Mouse (Mus musculus): ENCODE measurements around the gene Opn3. TPM values are rescaled to one million over a fixed set of nuclear protein-coding genes. Genes with fewer than 3 reads are reported as not detected.
A peak's percentile ranks its signal among the peaks of the same experiment; 100 is the strongest.

Opn3 gene
- polyA plus RNA-seq, 1 experiment from 2014 or later: 12.5 TPM

DNA sequence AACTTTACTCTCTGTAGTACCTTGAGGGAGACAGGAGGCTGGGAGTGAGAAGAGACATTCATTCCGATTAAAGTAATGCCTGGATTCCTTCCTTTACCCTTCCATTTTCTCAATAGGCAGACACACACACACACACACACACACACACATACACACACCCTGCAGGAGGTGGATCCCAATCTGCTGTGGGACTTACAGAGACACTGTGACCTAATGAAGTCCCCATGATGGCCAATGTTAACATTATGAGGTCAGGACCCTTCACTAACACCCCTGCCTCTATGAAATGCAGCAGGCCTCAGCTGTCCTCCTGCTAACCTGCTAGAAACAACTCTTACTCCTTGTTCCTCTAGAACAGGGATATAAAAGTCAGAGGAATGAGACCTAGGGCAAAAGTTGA lies 5.7 kb upstream of the Opn3 start, which contains the start of gene Wdr64:
TSS of gene Wdr64 (plus strand) at position 301 of the 400 bp plus-strand sequence.
- DNase-seq (ENCODE audit: low spot score): no peak
- ATAC-seq (ENCODE audit: insufficient read depth, low FRiP score, low TSS enrichment): no peak
- no peak within 1 kb of the TSS for H3K4me2 ChIP-seq (ENCODE audit: low read depth)
- 96% methylated on average over 1 of the region's 1 CpGs for WGBS
- no peak within 1 kb of the TSS for H3K27ac ChIP-seq (ENCODE audit: low read depth, low read length)
- no peak within 1 kb of the TSS for H3K4me3 ChIP-seq (ENCODE audit: low read depth, low read length)
- no peaks in the 10 kb centered on the region for H3K9me3 ChIP-seq (ENCODE audit: control insufficient read depth, low read length)
- no peak within 1 kb of the TSS for H3K9ac ChIP-seq (ENCODE audit: low read length)
- H3K36me3 ChIP-seq (ENCODE audit: control insufficient read depth, insufficient read depth, low read length): no peaks in the 10 kb centered on the region
- no peaks in the 10 kb centered on the region for H3K4me1 ChIP-seq (ENCODE audit: control insufficient read depth, insufficient read depth, low read length)
- H3K27me3 ChIP-seq (ENCODE audit: control insufficient read depth, insufficient read depth, low read length): no peaks in the 10 kb centered on the region

DNA sequence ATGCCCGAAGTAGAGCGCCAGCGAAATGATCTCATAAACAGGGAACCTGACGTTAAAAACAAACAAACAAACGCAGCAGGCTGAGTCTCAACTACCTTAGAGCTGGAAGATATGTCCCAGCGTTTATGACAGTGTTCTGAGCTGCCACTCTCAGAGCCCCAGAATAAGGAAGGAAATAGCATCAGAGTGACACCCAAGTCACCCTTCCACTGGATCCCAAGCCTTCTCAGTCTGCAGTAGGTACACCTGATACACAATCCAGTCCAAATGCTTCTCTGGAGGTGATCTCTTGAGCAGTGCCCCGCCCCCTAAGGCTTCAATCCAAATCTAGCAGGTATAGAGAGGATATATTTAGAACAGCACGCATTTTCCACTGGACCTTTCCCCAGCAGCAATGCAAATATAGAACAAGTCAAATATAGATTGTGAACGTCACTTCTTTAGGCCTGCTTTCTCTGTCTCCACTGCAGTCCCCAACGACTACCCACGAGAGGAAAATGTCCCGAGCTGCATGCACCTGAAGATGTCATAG lies 919 bp upstream of the Opn3 start:
- H3K4me1 ChIP-seq (ENCODE audit: control insufficient read depth, insufficient read depth, low read length): peaks cover 4% of the 10 kb centered on the region; the same call in 1 of the 2 replicates
- no peak overlapping the region for H3K27ac ChIP-seq (ENCODE audit: low read depth, low read length)
- H3K4me3 ChIP-seq (ENCODE audit: low read depth, low read length): peak overlapping the region; percentile 66
- H3K36me3 ChIP-seq (ENCODE audit: control insufficient read depth, insufficient read depth, low read length): no peaks in the 10 kb centered on the region
- no peak for DNase-seq (ENCODE audit: low spot score)
- no peaks in the 10 kb centered on the region for H3K27me3 ChIP-seq (ENCODE audit: control insufficient read depth, insufficient read depth, low read length)
- no peaks in the 10 kb centered on the region for H3K9me3 ChIP-seq (ENCODE audit: control insufficient read depth, low read length)
- H3K4me2 ChIP-seq (ENCODE audit: low read depth): peak overlapping the region; percentile 82
- 48% methylated on average over 12 of the region's 12 CpGs for WGBS
- ATAC-seq (ENCODE audit: insufficient read depth, low FRiP score, low TSS enrichment): no peak; the same call in 1 of the 2 replicates
- peak overlapping the region; percentile 32; the same call in 1 of the 2 replicates for H3K9ac ChIP-seq (ENCODE audit: low read length)

DNA sequence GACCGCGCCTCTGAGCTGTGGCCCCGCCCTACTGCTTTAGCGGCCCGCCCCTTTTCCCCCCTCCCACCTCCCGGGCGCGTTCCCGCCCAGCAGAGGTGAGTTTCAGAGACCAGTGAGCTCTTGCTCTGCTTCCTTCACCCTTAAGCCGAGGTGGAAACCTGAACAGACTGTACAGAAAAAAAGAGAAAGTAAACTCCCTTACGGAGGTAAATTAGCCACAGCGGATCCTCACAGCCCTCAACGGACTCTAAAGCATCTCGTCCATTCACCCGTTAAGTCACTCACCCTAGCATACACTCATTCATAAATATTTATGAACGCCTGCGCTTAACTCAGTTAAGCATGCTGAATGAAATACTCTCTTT lies 403 bp upstream of the Opn3 start:
- Histone ChIP-seq H3K4me1 (ENCODE audit: control insufficient read depth, insufficient read depth, low read length) (peaks cover 4% of the 10 kb centered on the region; the same call in 1 of the 2 replicates), H3K27ac (ENCODE audit: low read depth, low read length) (no peak overlapping the region), H3K36me3 (ENCODE audit: control insufficient read depth, insufficient read depth, low read length) (no peaks in the 10 kb centered on the region; the same call in 1 of the 2 replicates), H3K4me2 (ENCODE audit: low read depth) (peak overlapping the region; percentile 82), H3K4me3 (ENCODE audit: low read depth, low read length) (peak overlapping the region; percentile 66), H3K27me3 (ENCODE audit: control insufficient read depth, insufficient read depth, low read length) (no peaks in the 10 kb centered on the region), H3K9me3 (ENCODE audit: control insufficient read depth, low read length) (no peaks in the 10 kb centered on the region), H3K9ac (ENCODE audit: low read length) (peak overlapping the region; percentile 32)
- DNase-seq (ENCODE audit: low spot score) (no peak), ATAC-seq (ENCODE audit: insufficient read depth, low FRiP score, low TSS enrichment) (peak; percentile 65)
- WGBS: under 1% methylated on average over 17 of the region's 17 CpGs

DNA sequence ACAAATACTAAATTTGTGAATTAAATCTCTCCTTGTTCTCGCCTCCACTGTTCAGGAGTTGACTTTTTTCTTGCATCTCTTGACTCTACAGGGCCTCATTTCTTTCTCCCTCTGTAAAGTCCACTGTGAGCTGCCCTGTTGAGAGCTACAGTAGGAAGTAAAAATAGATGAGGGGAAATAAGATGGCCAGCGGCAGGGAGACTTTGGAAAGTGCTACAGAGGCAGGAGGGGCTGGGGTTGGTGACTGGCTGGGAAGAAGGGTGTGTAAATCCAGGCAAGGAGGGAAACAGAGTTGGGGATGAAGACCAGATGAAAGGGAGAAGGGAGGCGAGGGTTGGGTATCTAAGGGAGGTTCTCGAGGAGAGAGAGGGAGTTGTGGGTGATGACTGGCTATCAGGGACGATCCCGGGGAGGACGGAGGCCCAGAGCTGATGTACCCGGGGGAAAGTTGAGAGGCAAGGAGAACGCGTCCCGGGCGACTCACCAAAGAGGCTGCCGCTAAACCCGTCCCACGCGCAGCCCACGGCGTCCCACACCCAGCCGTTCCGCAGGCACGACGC lies 810 bp downstream of the Opn3 start:
- WGBS: 1% methylated on average over 22 of the region's 22 CpGs
- no peaks in the 10 kb centered on the region for H3K9me3 ChIP-seq (ENCODE audit: control insufficient read depth, low read length)
- H3K9ac ChIP-seq (ENCODE audit: low read length): peak overlapping the region; percentile 90
- ATAC-seq (ENCODE audit: insufficient read depth, low FRiP score, low TSS enrichment) (no peak), DNase-seq (ENCODE audit: low spot score) (no peak)
- peak overlapping the region; percentile 82 for H3K4me2 ChIP-seq (ENCODE audit: low read depth)
- H3K4me3 ChIP-seq (ENCODE audit: low read depth, low read length): peak overlapping the region; percentile 66
- peaks cover 4% of the 10 kb centered on the region; the same call in 1 of the 2 replicates for H3K4me1 ChIP-seq (ENCODE audit: control insufficient read depth, insufficient read depth, low read length)
- H3K27ac ChIP-seq (ENCODE audit: low read depth, low read length): peak overlapping the region; percentile 82
- peaks cover 4% of the 10 kb centered on the region; the same call in 1 of the 2 replicates for H3K36me3 ChIP-seq (ENCODE audit: control insufficient read depth, insufficient read depth, low read length)
- H3K27me3 ChIP-seq (ENCODE audit: control insufficient read depth, insufficient read depth, low read length): no peaks in the 10 kb centered on the region

DNA sequence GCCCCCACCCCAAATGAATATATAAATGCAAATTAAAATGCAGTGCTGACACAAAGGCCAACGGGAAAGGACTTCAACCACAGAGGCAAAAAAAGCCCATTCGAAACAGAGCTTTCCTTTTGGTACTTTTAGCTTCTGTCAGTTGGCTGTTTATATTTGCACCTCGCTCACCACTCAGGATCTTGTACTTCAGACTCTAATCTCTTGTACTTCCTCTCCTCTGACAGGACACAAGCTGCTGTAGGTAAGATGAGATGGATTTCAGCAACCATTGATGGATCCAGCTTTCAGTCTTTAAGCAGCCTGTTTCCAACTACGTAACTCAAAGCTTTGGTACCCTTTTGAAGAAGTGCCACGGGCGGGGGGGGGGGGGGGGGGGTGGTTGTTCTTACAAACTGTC lies 11.6 kb downstream of the Opn3 start:
- no peak for DNase-seq (ENCODE audit: low spot score)
- Histone ChIP-seq H3K4me3 (ENCODE audit: low read depth, low read length) (no peak overlapping the region), H3K9ac (ENCODE audit: low read length) (no peak overlapping the region), H3K36me3 (ENCODE audit: control insufficient read depth, insufficient read depth, low read length) (no peaks in the 10 kb centered on the region), H3K4me1 (ENCODE audit: control insufficient read depth, insufficient read depth, low read length) (no peaks in the 10 kb centered on the region), H3K4me2 (ENCODE audit: low read depth) (no peak overlapping the region), H3K27me3 (ENCODE audit: control insufficient read depth, insufficient read depth, low read length) (no peaks in the 10 kb centered on the region), H3K27ac (ENCODE audit: low read depth, low read length) (no peak overlapping the region), H3K9me3 (ENCODE audit: control insufficient read depth, low read length) (no peaks in the 10 kb centered on the region)
- 83% methylated on average over 6 of the region's 6 CpGs for WGBS
- no peak for ATAC-seq (ENCODE audit: insufficient read depth, low FRiP score, low TSS enrichment)

DNA sequence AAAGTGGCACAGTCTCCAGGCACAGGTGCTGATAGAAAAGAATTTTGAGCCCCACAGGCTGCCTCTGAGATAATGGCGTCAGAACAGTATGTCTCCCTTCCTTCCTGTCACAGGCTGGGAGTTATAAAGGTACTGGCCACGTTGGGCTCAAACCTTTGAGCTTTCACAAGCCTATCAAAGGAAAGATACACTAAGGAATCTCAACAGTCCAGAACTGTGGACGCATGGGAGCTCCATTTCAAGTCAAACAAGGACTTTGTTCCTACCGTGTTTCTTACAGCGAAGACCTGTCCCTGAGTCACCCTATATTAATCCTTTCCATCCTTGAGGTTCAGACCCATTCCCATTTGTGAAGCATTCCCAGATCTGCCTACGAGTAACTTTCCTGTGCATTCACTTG lies 15.1 kb downstream of the Opn3 start:
- H3K9ac ChIP-seq (ENCODE audit: low read length): no peak overlapping the region
- no peak overlapping the region for H3K27ac ChIP-seq (ENCODE audit: low read depth, low read length)
- DNase-seq (ENCODE audit: low spot score): no peak
- ATAC-seq (ENCODE audit: insufficient read depth, low FRiP score, low TSS enrichment): no peak
- no peaks in the 10 kb centered on the region for H3K4me1 ChIP-seq (ENCODE audit: control insufficient read depth, insufficient read depth, low read length)
- H3K4me2 ChIP-seq (ENCODE audit: low read depth): no peak overlapping the region
- no peak overlapping the region for H3K4me3 ChIP-seq (ENCODE audit: low read depth, low read length)
- H3K9me3 ChIP-seq (ENCODE audit: control insufficient read depth, low read length): no peaks in the 10 kb centered on the region
- no peaks in the 10 kb centered on the region for H3K36me3 ChIP-seq (ENCODE audit: control insufficient read depth, insufficient read depth, low read length)
- 88% methylated on average over 6 of the region's 6 CpGs for WGBS
- H3K27me3 ChIP-seq (ENCODE audit: control insufficient read depth, insufficient read depth, low read length): no peaks in the 10 kb centered on the region

DNA sequence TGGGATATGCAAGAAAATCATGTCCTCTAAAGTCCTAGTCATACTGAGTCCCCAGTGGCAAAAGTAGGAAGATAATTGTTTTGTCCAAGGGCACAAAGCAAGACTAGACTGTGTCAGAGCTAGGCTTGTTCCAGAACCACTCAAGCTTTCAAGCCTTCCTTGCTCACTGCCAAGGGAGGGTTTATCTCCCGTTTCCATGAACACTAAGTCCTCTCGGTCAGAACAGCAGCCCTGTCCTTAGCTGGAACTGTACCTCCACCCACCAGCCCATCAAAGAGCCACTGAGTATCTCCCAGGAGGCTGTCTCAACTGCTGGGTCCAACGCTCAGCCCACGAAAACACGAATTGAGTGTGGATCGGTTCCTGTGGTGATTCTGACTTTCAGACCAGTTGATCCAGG lies 17.5 kb downstream of the Opn3 start:
- Histone ChIP-seq H3K4me2 (ENCODE audit: low read depth) (no peak overlapping the region), H3K27me3 (ENCODE audit: control insufficient read depth, insufficient read depth, low read length) (no peaks in the 10 kb centered on the region), H3K4me1 (ENCODE audit: control insufficient read depth, insufficient read depth, low read length) (no peaks in the 10 kb centered on the region), H3K4me3 (ENCODE audit: low read depth, low read length) (no peak overlapping the region), H3K9ac (ENCODE audit: low read length) (no peak overlapping the region), H3K9me3 (ENCODE audit: control insufficient read depth, low read length) (no peaks in the 10 kb centered on the region), H3K27ac (ENCODE audit: low read depth, low read length) (no peak overlapping the region), H3K36me3 (ENCODE audit: control insufficient read depth, insufficient read depth, low read length) (no peaks in the 10 kb centered on the region)
- ATAC-seq (ENCODE audit: insufficient read depth, low FRiP score, low TSS enrichment): no peak
- no peak for DNase-seq (ENCODE audit: low spot score)
- WGBS: 85% methylated on average over 6 of the region's 6 CpGs

DNA sequence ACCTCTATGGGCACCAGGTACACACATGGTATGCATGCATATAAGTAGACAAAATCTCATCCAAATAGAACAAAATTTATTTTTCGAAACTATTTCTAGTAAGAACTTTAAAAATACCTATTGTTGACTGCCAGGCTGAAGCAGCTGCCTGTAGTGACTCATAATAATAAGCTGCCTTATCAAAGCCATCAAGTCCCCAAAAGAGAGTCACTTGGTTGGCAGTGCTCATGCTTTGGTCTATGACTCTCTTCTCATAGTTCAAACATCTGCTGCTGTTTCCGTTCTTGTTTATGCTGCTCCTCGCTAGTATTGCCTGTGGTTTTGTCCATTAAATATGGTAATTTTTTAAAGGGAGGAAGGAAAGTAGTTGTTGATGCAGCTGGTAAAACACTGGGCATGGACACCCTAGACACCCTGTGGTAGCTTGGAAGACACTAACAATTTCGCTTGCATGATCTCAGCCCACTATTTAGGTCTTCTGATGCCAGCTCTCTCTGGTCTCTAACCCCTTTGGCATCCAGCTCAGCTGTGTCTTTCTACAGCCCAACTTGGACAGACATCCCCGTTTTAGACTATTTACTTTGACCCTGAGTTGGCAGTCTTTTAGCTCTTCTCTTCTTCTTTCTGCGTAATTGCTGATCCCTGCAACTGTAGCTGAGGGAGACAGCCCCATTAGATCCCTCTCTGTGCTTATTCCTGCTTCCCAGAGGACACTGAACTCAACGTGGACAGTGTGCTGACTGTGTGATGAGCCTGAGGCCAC lies 18.8 kb downstream of the Opn3 start:
- H3K36me3 ChIP-seq (ENCODE audit: control insufficient read depth, insufficient read depth, low read length): no peaks in the 10 kb centered on the region
- no peaks in the 10 kb centered on the region for H3K9me3 ChIP-seq (ENCODE audit: control insufficient read depth, low read length)
- DNase-seq (ENCODE audit: low spot score) (no peak), ATAC-seq (ENCODE audit: insufficient read depth, low FRiP score, low TSS enrichment) (no peak)
- H3K4me1 ChIP-seq (ENCODE audit: control insufficient read depth, insufficient read depth, low read length): no peaks in the 10 kb centered on the region
- H3K27me3 ChIP-seq (ENCODE audit: control insufficient read depth, insufficient read depth, low read length): no peaks in the 10 kb centered on the region
- WGBS: 86% methylated on average over 7 of the region's 7 CpGs
- no peak overlapping the region for H3K4me2 ChIP-seq (ENCODE audit: low read depth)
- no peak overlapping the region for H3K27ac ChIP-seq (ENCODE audit: low read depth, low read length)
- H3K9ac ChIP-seq (ENCODE audit: low read length): no peak overlapping the region
- H3K4me3 ChIP-seq (ENCODE audit: low read depth, low read length): no peak overlapping the region

DNA sequence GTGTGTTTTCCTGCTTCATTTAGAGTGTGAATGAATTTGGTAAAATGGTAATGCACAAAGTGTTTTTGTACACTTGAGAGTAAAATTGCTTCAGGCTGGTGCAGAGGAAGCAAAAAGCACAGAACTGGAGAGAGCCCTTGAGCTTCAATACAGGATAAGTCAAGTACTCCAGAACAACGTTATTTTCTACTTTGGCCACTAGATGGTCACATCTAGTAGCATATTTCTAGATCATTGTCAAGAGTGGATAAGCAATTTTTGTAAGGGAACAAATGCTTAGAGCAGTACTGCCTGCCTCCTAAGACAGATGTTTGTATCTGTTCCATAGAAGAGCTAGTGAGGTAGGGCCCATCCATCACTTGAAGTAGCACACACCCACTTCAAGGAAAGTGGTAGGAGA lies 20.9 kb downstream of the Opn3 start:
- no peak overlapping the region for H3K27ac ChIP-seq (ENCODE audit: low read depth, low read length)
- ATAC-seq (ENCODE audit: insufficient read depth, low FRiP score, low TSS enrichment) (no peak), DNase-seq (ENCODE audit: low spot score) (no peak)
- no peaks in the 10 kb centered on the region for H3K36me3 ChIP-seq (ENCODE audit: control insufficient read depth, insufficient read depth, low read length)
- 58% methylated on average over 1 of the region's 1 CpGs for WGBS
- no peaks in the 10 kb centered on the region for H3K4me1 ChIP-seq (ENCODE audit: control insufficient read depth, insufficient read depth, low read length)
- no peak overlapping the region for H3K4me3 ChIP-seq (ENCODE audit: low read depth, low read length)
- no peaks in the 10 kb centered on the region for H3K9me3 ChIP-seq (ENCODE audit: control insufficient read depth, low read length)
- H3K4me2 ChIP-seq (ENCODE audit: low read depth): no peak overlapping the region
- H3K9ac ChIP-seq (ENCODE audit: low read length): no peak overlapping the region
- no peaks in the 10 kb centered on the region for H3K27me3 ChIP-seq (ENCODE audit: control insufficient read depth, insufficient read depth, low read length)

Measured in neural tube, embryonic 11.5 days (tissue).